Comparison of ENCODE assay signal across 25 mouse cellular contexts in the genomic region with DNA sequence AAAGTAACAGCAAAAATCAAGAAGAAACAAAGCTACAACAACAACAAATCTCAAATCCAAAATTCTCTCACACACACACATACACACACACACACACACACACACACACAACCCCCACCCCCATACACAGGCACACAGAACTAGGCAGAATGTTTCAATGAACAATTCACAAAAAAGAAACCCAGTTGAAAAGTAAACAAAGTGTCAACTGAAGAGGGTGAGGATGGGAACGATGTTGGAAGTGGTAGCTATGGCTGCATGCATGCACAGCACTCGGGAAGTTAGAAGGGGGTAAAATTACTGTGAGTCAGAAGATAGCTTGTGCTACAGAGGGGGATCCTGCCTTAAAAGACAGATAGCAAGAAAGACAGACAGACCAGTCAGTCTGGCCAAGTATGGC.
"Had no signal": no experiment of that assay in that cellular context is flagged by ENCODE, and none has a peak within 500 bp of the region (broad histone marks: within the 10 kb centered on the region; RNA-seq: fewer than 3 reads in every experiment).

No protein-coding gene starts in this region.

- H3K36me3 ChIP-seq: heart, embryonic 13.5 days; heart, embryonic 15.5 days; hindbrain, embryonic 13.5 days; hindbrain, embryonic 15.5 days; kidney, embryonic 15.5 days; limb, embryonic 13.5 days had no signal

- H3K9ac ChIP-seq: forebrain, postnatal 0 days; heart, embryonic 13.5 days; heart, embryonic 15.5 days; hindbrain, embryonic 13.5 days; hindbrain, embryonic 15.5 days; kidney, embryonic 15.5 days; limb, embryonic 13.5 days had no signal

- H3K27ac ChIP-seq: heart, adult 2 months; heart, embryonic 13.5 days; heart, embryonic 15.5 days; hindbrain, embryonic 13.5 days; hindbrain, embryonic 15.5 days; hindbrain, postnatal 0 days; kidney, embryonic 15.5 days; kidney, postnatal 0 days; limb, embryonic 13.5 days had no signal

- H3K4me2 ChIP-seq: heart, embryonic 11.5 days; heart, embryonic 13.5 days; heart, embryonic 15.5 days; hindbrain, embryonic 13.5 days; hindbrain, embryonic 15.5 days; kidney, embryonic 15.5 days; limb, embryonic 13.5 days had no signal

- H3K9me3 ChIP-seq: heart, embryonic 13.5 days; heart, embryonic 15.5 days; hindbrain, embryonic 13.5 days; hindbrain, embryonic 15.5 days; kidney, embryonic 15.5 days; limb, embryonic 13.5 days had no signal

- ATAC-seq: forebrain, postnatal 0 days; hindbrain, postnatal 0 days; intestine, embryonic 16.5 days had no signal

- H3K4me3 ChIP-seq: heart, adult 2 months; heart, embryonic 13.5 days; heart, embryonic 15.5 days; hindbrain, embryonic 13.5 days; hindbrain, embryonic 15.5 days; kidney, embryonic 15.5 days; limb, embryonic 13.5 days had no signal

- DNase-seq: forebrain, postnatal 0 days; gastrocnemius, postnatal 14 days; gastrocnemius, postnatal 36 days; heart, adult 11 months; heart, adult 2 months; heart, postnatal 14 days; heart, postnatal 36 days; kidney, adult 11 months; kidney, adult 2 months; kidney, adult 9 months; kidney, postnatal 14 days; kidney, postnatal 36 days; layer of hippocampus, adult 9-11 months; layer of hippocampus, postnatal 36 days; left cerebral cortex, postnatal 4 days had no signal
